Mouse (Mus musculus) retina, adult 2 months (tissue): Measurements from ENCODE around the gene Man2a2.
A peak's percentile ranks its signal among the peaks of the same experiment; 100 is the strongest.

ENCODE experiments used
- DNase-seq: peaks from one replicate; pipeline ENCODE4 v3.0.0-alpha.2; 2012; ENCODE audit warnings: low read depth, low spot score

Man2a2 gene

GRCm38 (mm10) chr7:80370649-80371040 lies 530 bp downstream of the Man2a2 start:
- DNase-seq = peak; percentile 98

GRCm38 (mm10) chr7:80369967-80370431 lies 1.2 kb downstream of the Man2a2 start:
- DNase-seq = no peak

GRCm38 (mm10) chr7:80369461-80369860 lies 1.7 kb downstream of the Man2a2 start:
- DNase-seq = no peak

DNA sequence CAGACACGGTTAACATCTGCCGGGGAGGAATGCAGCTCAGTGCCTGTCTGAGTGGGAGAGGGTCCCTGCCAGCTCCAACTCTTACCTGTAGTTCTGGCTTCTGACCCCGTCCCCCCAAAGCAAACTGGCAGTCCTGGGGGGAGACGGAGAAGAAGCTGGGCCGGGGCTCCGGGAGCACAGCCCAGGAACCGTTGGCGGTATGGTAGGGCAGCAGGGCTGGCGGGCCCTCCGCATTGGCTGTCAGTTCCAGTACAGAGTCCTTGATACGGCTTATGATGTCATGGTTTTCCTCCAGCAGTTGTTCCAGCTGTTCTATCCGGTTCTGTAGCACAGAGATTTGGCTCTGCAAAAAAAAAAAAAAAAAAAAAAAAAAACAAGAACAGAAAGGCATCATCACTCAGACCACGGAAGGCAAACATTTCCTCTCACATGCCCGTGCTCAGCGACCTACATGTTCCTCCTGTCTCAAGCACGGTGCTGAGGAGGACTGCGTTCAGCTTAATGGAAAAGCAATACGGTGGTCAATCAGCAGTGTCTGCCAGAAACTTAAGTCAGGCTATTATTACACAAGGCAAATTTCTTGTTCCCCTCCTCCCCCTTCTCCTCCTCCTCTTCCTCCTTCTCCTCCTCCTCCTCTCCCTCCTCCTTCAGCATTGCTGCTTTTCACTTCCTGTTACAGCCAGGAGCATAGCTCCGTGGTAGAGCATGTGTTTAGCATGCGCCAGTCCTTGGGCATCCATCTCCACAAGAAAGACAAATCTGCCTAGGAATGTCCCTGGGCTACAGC lies 2.3 kb downstream of the Man2a2 start:
- DNase-seq = no peak

DNA sequence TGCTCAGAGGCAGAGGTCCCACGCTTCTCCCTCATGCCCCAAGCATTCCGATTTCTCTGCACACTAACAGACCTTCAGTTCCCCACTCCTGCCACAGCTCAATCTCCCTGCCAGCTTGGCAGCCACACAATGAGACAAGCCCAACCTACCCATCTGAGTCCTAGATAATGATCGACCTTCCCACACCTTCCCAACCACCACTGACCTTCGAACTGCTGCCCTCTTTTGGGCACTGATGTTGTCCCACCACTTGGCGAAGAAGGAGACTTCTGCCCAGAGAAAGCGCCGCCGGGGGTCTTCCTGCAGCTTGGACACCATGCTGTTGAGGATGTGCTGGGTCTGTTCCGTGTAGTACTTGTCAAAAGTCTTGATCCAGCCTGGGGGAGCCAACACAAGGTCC lies 3.2 kb downstream of the Man2a2 start:
- DNase-seq = no peak

DNA sequence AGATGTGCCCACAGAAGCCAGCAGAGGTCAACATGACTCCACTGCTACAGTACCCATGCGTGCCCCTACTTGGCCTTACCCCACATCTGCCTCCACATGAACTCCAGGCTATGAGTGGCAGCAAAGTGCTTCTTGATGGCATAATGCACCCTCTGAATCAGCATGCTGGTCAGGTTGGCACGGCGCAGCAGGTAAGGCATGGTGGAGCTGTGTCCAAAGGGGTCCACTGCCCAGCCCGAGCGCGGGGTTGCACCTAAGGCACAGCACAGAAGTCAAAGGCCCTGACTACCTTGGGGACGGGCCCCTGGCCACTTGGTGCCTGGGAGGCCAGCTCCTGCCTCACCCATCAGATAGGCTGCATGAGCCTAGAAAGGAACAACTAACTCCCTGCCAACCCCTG lies 3.9 kb downstream of the Man2a2 start:
- DNase-seq = no peak

- DNase-seq = no peak
These were observed 5.4 kb downstream of the Man2a2 start for GRCm38 (mm10) chr7:80365759-80366158.

DNA sequence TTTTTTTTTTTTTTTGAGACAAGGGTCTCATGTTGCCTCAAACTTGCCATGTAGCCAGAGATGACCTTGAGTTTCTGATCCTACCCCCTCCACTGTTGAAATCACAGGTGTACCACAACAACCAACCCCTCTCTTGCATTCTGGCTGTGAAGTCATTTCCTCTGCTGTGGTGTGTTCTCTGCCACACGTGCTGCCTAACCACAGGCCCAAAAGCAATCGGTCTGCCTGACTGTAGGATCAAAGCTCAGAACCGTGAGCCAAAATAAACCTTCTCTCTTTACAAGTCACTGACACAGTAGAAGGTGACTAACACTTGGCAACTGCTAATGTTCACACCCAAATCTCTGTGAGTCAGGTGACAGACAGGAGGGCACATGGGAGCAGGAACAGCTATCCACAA lies 10.7 kb downstream of the Man2a2 start:
- no peak for DNase-seq

DNA sequence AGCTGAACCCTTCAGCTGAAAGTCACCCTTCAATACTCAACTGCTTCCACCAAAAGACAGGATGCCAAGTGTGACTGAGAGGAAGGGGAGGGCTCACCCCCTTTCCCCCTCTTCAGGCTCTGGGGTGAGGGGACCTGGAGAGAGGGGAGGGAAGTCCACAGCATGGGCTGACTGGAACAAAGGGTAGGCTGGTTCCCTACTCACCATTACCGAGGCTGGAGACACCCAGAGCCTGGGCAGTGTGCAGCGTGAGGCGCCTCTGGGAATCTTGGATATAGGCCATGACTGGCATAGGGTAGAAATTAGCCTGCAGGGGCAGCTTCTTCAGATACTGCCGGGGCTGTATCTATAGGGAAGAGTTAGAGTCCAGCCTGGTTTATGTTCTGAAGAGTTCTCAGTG lies 13.1 kb downstream of the Man2a2 start:
- DNase-seq = no peak

DNA sequence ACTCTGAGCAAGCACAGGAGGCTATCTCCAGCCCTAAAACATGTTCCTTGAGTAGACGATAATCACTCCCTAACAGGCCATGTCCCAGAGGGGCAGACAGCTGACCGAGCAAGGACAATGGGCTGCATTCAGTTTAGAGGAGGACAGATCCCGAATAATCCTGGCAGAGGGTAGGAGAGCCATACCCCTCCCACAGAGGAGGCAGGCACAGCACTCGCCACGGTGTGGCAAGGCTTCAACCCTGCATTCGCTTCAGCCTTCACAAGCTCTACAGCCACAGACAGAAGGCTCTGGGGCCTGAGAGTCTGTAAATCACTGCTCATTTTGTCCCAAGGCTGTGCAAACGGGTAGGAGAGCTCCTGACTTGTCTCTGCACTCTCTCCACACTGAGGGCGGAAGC lies 14.0 kb downstream of the Man2a2 start:
- DNase-seq = no peak

DNA sequence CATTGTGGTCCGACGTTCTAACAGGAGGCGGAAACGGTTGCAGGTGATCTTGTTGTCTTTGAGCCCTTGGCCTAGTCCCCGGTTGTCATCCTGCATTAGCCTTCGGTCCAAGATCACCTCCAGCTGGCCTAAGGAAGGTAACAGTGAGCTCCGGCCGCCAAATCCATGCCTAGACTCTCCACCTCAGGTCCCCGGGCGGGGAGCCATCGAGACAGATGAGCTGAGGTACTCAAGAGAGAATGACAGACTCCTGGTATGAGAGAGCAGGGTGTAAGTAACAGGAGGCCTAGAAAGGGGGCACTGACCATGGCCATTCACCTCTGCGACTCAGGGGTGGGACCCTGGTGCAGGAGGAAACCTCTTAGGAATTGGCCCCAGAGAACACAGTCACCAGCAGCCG lies 14.8 kb downstream of the Man2a2 start:
- no peak for DNase-seq

DNA sequence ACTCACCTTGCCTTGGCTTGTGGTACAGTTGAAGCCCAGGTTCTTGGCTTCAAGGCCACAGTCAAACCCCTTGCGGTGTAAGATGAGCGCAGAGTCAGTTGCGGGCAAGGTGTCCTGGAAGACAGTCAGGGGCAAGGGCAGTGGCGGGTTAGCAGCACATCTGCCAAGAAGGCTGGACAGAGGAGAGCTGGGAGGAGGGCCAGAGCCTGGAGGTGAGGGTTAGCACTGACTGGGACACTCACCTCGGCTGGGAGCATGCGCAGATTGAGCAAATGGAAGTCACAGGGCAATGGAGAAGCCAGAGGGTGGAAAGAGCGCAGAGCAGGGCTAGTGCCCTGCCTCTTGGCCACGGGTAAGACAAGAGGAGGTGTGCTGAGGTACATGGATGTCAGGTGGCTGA lies 18.3 kb downstream of the Man2a2 start:
- no peak for DNase-seq

- DNase-seq = no peak
These were observed 20.4 kb downstream of the Man2a2 start for GRCm38 (mm10) chr7:80350808-80351207.

DNA sequence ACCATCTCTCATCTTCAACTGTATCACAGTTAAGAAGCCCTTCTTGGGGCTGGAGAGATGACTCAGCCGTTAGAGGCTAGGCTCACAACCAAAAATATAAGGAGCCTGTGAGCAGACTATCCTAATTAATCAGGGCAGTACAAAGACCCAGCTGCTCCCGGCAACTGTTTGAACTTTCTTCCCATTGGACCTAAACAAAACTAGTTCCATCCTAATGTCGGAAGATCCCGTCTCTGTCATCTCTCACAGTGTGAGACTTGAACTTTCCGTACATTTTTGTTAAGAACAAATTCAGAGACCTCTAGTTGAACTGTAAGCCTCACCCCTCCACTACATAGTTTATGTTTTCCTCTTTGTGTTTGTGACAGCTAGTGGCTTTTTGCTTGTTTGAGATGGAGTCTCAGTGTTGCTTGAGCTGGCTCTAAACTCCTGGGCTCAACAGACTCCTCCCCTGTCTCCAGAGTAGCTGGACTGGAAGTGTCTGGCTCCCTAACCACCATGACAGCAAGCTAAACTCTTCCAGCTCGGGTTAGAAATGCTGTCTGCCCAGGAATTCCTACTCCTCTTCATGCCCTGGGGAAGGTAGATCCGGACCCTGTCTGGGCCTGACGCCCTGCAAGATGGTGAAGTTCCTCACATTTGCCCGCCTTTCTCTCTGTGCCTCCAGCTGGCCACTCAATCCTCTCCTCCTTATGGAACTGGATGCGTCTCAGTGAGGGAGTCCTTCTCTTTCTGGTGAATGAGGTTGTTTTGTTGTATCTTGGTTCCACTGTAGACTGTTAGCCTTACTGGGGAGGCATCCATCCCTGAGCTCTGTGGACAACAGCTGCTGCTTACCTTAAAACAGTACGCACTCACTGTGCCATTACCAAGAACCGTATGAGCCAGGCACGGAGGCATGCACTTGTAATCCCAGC lies 23.2 kb downstream of the Man2a2 start:
- DNase-seq = no peak

- DNase-seq = no peak
These were observed 24.3 kb downstream of the Man2a2 start for GRCm38 (mm10) chr7:80346830-80347229.

DNA sequence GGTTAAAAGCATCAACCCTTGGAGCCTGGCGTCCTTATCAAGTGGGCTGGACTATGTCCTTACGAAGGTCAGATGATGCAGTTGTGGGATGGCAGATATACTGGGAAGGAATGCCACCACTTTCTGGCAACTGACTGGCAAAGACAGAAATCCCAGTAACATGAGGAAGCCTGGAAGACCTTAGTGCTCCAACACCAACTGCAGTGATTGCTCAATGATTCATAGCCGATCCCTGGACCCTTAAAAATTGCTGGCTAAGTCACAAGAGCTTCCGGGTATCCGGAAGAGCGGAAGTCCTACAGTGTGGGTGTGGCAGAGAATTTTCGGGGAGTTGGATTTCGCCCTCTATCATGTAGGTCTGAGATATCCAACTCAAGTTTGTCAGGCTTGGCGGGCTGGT lies 25.0 kb downstream of the Man2a2 start:
- no peak for DNase-seq

DNA sequence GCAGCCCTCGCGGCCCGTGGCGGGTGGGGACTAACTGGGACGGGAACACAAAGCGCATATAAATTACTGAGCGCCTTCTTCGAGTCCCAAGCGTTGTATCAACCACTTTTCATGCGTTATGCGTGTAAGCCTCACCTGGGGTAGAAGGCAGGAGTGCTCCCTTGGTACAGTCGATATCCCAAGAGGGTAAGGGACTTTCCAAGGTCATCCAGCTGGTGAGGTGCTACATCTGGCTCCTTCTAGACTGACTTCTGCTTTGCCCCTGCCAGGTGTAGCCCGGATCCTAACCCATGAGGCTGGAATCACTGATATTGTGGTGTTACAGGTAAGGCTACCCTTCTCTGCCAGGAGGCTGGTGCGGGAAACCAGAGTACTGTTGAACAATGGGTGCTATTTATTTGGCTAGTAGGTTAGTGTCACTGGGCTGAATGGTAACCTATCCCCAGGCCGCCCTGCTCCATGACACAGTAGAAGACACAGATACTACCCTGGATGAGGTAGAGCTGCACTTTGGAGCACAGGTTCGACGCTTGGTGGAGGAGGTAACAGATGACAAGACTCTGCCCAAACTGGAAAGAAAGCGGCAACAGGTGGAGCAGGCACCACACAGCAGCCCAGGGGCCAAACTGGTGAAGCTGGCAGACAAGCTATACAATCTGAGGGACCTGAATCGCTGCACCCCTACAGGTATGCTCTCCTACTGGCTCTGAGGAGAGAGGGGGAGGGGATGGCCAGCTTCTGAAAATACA lies 27.7 kb downstream of the Man2a2 start:
- no peak for DNase-seq

- DNase-seq = peak; percentile 95
These were observed 28.3 kb downstream of the Man2a2 start, which contains the start of gene Hddc3 for GRCm38 (mm10) chr7:80342858-80343257. Hddc3 (plus strand) TSS chr7:80343104.

DNA sequence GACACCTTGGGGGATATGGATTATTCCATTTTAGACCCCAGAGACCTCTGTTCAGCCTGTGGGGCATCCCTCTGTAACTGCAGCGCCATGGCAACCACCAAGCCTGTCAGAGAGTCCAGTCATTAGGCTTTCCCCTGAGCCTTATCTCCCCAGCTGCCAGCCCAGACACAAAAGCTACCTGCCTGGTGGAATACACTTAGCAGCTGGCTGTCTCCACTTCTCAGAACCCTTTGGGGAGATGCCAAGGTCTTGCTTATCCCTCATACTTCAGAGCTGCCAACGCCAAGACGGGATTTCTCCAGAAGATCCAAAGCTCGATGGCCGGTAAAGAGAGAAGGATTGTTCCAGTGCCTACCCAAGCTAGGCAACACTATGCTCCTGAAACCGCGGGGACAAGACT lies 29.4 kb downstream of the Man2a2 start:
- DNase-seq = no peak

GRCm38 (mm10) chr7:80340793-80341192 lies 30.4 kb downstream of the Man2a2 start, which contains the start of gene Unc45a:
Unc45a (minus strand) TSS chr7:80341005.
- peak; percentile 46 for DNase-seq

DNA sequence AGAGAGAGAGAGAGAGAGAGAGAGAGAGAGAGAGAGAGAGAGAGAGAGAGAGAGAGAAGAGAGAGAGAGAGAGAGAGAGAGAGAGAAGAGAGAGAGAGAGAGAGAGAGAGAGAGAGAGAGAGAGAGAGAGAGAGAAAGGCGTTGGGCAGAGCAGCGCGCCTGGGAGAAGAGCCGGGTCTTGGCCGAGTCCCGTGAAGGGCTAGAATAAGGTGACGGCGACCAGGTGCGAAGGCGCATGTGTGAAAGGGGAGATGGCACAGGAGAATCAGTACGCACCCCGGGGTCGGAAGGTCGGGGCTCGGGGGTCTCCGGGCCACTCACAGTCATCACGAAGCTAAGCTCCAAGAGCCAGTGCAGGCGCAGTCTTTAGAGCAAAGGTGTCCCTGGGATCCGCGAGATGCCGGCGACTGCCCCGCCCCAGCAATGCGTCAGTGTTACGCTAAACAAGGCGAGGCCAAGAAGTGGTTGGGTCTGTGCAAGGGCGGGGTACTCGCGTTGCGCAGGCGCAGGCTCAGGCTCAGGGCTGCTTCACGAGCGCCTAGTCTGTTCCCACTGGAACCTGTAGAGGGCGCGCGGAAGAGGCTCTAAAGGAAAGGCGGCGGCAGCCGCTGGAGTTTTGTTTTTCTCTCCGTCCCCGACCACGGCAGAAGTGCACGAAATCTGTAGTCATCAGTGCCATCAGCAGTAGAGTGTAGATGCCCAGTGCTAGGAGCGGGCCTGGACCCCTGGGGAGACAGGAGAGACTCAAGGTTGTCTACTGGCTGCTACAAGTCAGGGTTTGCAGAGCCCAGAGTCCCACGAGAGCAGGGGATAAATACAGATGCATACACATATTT lies 31.2 kb downstream of the Man2a2 start:
- peak; percentile 96 for DNase-seq
